Mouse (Mus musculus) lung, embryonic 14.5 days (tissue): ENCODE measurements at regions not wholly inside any gene's neighbourhood (a gene's known extent, or its start where the extent isn't known, plus 50 kb on each side); places are given as distances from the start of the nearest gene placed in this dataset.

Experiments
- ATAC-seq: fragments of 200-750 bp; cut with Nextera tagmentation; 2 replicates; pipeline ENCODE4 v1.8.0; 2017; ENCODE audit warnings: mild to moderate bottlenecking, moderate TSS enrichment, moderate library complexity; ENCODE audit not compliant: insufficient read depth
- DNase-seq: peaks from one replicate; pipeline ENCODE4 v3.0.0-alpha.2; 2015
- H3K27ac ChIP-seq: fragments of 300-500 bp; sonication (generic); 2 replicates; pipeline ENCODE4 v1.5.1; 2014; ENCODE audit warnings: low read depth, mild to moderate bottlenecking, moderate library complexity
- H3K27me3 ChIP-seq: fragments of 300-500 bp; sonication (generic); 2 replicates; pipeline ENCODE4 v1.6.1; 2014; ENCODE audit warnings: low read length, control low read depth; ENCODE audit not compliant: insufficient read depth
- H3K36me3 ChIP-seq: fragments of 300-500 bp; sonication (generic); 2 replicates; pipeline ENCODE4 v1.6.1; 2014; ENCODE audit warnings: control low read depth; ENCODE audit not compliant: insufficient read depth
- H3K4me1 ChIP-seq: fragments of 300-500 bp; sonication (generic); 2 replicates; pipeline ENCODE4 v1.6.1; 2014; ENCODE audit warnings: antibody characterized with exemption, control low read depth; ENCODE audit not compliant: insufficient read depth
- H3K4me2 ChIP-seq: fragments of 300-500 bp; sonication (generic); 2 replicates; pipeline ENCODE4 v1.6.1; 2014; ENCODE audit warnings: mild to moderate bottlenecking
- H3K4me3 ChIP-seq: fragments of 300-500 bp; sonication (generic); 2 replicates; pipeline ENCODE4 v1.5.1; 2014; ENCODE audit warnings: low read depth, low read length
- H3K9ac ChIP-seq: fragments of 300-500 bp; sonication (generic); 2 replicates; pipeline ENCODE4 v1.6.1; 2014
- H3K9me3 ChIP-seq: fragments of 300-500 bp; sonication (generic); 2 replicates; pipeline ENCODE4 v1.6.1; 2016; ENCODE audit warnings: low read depth, low read length, control low read depth
- CTCF ChIP-seq: IDR thresholded peaks from 2 replicates; pipeline ENCODE4 v1.5.1; 2016; ENCODE audit warnings: antibody characterized with exemption, low read depth
- WGBS: fragments of 180-500 bp; shearing (Covaris S2); extraction: QIAGEN DNeasy Blood & Tissue Kit; methylation state at CpG from one replicate; pipeline ENCODE4 v1.1.7; 2014; 5-methylcytosine and 5-hydroxymethylcytosine counted together

DNA sequence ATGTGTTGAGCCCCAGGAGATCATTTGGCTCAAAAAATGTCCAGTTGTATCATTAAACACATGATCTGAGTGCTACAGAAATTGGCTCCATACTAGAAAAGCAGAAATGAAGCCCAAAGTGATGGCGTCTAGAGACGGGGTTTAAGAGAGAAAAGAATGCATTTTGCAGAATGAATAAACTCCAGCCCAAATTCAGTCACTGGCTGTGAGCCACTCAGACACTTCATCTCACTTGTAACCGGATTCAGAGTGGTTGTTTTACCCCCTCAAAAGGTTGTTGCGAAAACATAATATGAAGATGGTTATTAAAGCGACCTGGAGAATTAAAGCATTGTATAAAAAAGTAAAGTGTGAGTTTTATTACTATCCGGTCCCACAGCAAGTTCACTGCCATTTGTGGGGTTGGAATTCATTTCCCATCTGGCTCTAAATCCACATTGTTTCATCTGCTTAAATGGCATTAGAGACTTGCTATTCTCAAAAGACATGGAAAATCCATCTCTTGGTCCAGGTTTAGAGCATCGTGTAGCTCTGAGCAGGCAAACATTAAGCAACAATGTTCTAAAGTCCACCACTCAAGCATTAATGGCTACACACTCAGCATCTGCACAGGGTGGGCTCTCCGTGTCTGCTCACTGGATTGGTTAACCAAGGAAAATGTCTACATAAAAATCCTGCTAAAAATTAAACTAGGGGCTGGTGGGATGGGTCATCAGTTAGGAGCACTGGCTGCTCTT is 390.9 kb downstream of the Cd83 start:
- ATAC-seq, result no peak
- Histone ChIP-seq H3K36me3 (no peaks in the 10 kb centered on the region), H3K4me3 (no peak overlapping the region), H3K4me2 (no peak overlapping the region), H3K27me3 (no peaks in the 10 kb centered on the region), H3K9ac (no peak overlapping the region), H3K27ac (no peak overlapping the region), H3K9me3 (no peaks in the 10 kb centered on the region), H3K4me1 (no peaks in the 10 kb centered on the region)
- TF ChIP-seq CTCF, result no peak
- 66% methylated on average over 8 of the region's 8 CpGs for WGBS
- peak; percentile 14 for DNase-seq

DNA sequence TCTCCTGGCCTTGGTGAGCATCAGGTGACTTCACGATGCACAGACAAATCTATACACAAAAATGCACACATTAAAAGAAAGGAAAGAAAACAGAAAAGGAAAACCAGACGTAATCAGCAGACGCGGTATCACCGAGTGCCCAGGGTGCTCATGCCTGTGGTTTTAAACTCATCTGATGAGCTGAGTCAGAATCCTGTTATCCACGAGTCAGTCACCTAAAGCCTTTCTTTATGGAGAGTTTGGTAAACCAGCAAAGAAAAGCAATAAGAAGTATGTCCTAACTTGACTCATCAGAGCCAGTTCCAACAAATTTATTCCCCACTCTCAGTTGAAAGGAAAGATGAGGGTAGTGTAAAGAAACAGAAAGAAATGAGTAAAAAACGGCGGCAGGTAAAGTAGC is 391.5 kb downstream of the Cd83 start:
- no peak overlapping the region for H3K4me3 ChIP-seq
- no peaks in the 10 kb centered on the region for H3K36me3 ChIP-seq
- no peak for TF ChIP-seq CTCF
- no peak overlapping the region for H3K9ac ChIP-seq
- no peaks in the 10 kb centered on the region for H3K9me3 ChIP-seq
- H3K27me3 ChIP-seq, result no peaks in the 10 kb centered on the region
- 85% methylated on average over 8 of the region's 8 CpGs for WGBS
- DNase-seq (no peak), ATAC-seq (no peak)
- H3K4me2 ChIP-seq, result no peak overlapping the region
- no peaks in the 10 kb centered on the region for H3K4me1 ChIP-seq
- no peak overlapping the region for H3K27ac ChIP-seq

DNA sequence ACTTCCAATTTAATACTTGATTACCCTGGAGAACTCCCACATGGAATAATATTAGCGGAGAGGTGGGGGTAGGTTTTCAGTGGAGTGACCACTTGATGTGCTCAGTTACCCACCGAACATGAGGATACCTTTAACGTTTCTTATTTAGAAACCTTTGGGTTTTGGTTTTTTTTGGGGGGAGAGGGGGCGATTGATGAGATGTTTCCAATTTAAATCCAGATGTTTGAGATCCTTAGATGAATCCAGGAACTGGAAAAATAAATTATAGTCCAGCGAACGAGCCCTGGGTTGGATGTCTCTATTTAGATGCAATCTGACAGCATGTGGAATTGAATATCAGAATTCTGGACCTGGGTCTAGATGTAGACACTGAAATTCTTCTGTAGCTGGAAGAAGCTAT is 393.4 kb downstream of the Cd83 start:
- WGBS, result 70% methylated on average over 6 of the region's 6 CpGs

DNA sequence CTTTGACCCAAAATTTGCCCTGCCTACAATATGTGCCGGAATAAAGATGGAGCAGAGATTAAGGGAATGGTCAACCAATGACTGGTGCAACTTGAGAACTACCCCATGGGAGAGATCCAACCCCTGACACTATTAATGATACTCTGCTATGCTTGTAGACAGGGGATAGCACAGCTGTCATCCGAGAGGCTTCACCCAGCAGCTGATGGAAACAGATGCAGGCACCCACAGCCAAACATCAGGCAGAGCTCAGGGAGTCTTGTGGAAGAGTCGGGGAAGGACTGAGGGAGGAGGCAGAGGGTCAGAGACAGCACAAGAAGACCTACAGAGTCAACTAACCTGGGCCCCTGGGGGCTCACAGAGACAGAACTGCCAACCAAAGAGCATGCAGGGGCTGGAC is 395.8 kb downstream of the Cd83 start:
- H3K27me3 ChIP-seq, result no peaks in the 10 kb centered on the region
- no peaks in the 10 kb centered on the region for H3K4me1 ChIP-seq
- H3K27ac ChIP-seq, result no peak overlapping the region
- ATAC-seq (no peak), DNase-seq (no peak)
- no peaks in the 10 kb centered on the region for H3K9me3 ChIP-seq
- H3K4me2 ChIP-seq, result no peak overlapping the region
- H3K36me3 ChIP-seq, result no peaks in the 10 kb centered on the region
- H3K9ac ChIP-seq, result no peak overlapping the region
- no peak for TF ChIP-seq CTCF
- no peak overlapping the region for H3K4me3 ChIP-seq
- 51% methylated on average over 3 of the region's 3 CpGs for WGBS

More for the DNA sequence above, 393.4 kb downstream of the Cd83 start:
- no peak for TF ChIP-seq CTCF
- Histone ChIP-seq H3K9ac (no peak overlapping the region), H3K27ac (no peak overlapping the region), H3K4me3 (no peak overlapping the region), H3K9me3 (no peaks in the 10 kb centered on the region), H3K4me2 (no peak overlapping the region), H3K27me3 (no peaks in the 10 kb centered on the region), H3K4me1 (no peaks in the 10 kb centered on the region), H3K36me3 (no peaks in the 10 kb centered on the region)
- ATAC-seq (no peak), DNase-seq (no peak)

DNA sequence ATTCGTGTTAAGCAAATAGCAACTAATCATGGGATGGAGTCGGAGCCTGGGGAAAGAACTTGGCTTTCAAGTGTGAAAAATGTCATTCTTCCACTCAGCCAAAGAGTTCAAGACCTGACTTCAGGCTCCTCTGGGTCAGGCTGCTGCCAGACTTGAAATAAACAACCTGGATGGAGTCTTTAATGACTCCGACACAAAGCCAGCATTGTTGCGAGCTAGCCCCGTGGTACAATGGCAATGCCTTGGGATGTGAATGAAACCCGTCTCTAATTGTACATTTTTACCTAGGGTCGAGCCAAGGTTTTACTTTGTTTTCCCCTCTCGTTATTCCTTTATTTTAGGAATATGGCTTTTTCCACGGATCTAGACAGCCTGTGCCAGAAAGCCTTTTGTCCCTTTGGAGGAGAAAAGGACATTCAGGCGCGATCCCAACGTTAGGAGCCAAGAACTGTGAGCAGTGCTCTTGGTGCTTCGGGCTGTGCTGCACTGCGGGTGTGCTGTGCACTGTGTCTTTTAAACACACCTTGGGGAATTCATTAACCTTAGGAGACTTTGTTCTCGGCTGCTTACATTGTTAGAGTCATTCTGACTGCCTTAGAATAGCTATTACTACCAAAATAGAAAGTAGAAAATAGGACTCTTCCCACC is 398.1 kb downstream of the Cd83 start:
- H3K4me3 ChIP-seq, result no peak overlapping the region
- no peaks in the 10 kb centered on the region for H3K9me3 ChIP-seq
- H3K36me3 ChIP-seq, result no peaks in the 10 kb centered on the region
- ATAC-seq, result no peak
- TF ChIP-seq CTCF, result no peak
- no peaks in the 10 kb centered on the region for H3K27me3 ChIP-seq
- H3K27ac ChIP-seq, result no peak overlapping the region
- 28% methylated on average over 15 of the region's 15 CpGs for WGBS
- no peak overlapping the region for H3K9ac ChIP-seq
- DNase-seq, result peak; percentile 47
- no peak overlapping the region for H3K4me2 ChIP-seq
- H3K4me1 ChIP-seq, result no peaks in the 10 kb centered on the region

DNA sequence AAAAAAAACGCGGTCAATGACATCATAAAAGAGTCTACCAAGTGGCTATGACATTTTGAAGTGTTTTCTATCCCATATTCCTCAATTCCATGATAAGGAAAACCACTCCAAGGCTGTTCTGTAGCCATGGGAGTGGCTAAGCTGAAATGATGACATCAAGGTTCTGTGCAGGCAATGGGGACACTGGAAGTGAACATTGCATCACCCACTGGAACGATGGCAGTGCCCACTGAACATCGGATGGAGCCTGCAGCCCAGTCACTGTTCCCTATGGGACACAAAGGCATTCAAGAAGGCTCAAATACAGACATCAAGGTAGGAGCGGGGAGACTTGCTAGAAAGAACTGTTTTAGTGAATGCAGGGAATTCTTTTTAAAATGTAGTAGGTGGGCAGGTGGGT is 410.8 kb downstream of the Cd83 start:
- Histone ChIP-seq H3K27ac (no peak overlapping the region), H3K4me2 (no peak overlapping the region)
- ATAC-seq, result no peak

DNA sequence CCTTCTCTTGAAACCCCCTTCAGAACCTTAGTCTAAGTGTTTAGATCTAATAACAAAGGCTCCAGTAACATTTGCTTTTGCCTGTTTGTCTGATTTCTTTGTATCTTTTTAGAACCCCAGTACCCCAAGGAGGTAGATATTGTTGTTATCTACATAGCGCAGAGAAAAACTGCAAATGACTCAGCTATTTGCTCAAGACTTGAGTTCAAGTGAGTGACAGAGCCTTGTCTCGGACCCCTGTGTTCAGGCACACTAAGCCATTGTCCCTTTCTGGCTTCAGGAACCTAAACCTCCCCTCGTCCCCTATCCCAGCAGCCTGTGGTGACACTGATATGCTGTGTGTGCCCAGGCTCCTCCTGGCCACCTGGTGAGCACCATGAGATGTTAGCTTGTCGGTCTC is 421.5 kb downstream of the Cd83 start:
- DNase-seq, result no peak
- Histone ChIP-seq H3K27ac (no peak overlapping the region), H3K9ac (no peak overlapping the region), H3K4me1 (peaks cover 8% of the 10 kb centered on the region), H3K36me3 (no peaks in the 10 kb centered on the region), H3K27me3 (no peaks in the 10 kb centered on the region), H3K9me3 (no peaks in the 10 kb centered on the region), H3K4me2 (no peak overlapping the region), H3K4me3 (no peak overlapping the region)
- 61% methylated on average over 4 of the region's 4 CpGs for whole genome bisulfite sequencing
- ATAC-seq, result no peak
- no peak for TF ChIP-seq CTCF

More for the DNA sequence above, 410.8 kb downstream of the Cd83 start:
- WGBS, result 92% methylated on average over 5 of the region's 5 CpGs
- no peaks in the 10 kb centered on the region for H3K9me3 ChIP-seq
- H3K27me3 ChIP-seq, result no peaks in the 10 kb centered on the region
- TF ChIP-seq CTCF, result no peak
- DNase-seq, result no peak
- H3K4me1 ChIP-seq, result no peaks in the 10 kb centered on the region
- no peaks in the 10 kb centered on the region for H3K36me3 ChIP-seq
- H3K4me3 ChIP-seq, result no peak overlapping the region
- H3K9ac ChIP-seq, result no peak overlapping the region
